Mouse (Mus musculus) liver, embryonic 14.5 days (tissue): ENCODE measurements around the gene Topbp1.

Experiments used
- CTCF ChIP-seq: IDR thresholded peaks from 2 replicates; pipeline ENCODE4 v1.5.1; 2016; ENCODE audit warnings: antibody characterized with exemption, low read depth, control low read depth
- EP300 ChIP-seq: IDR thresholded peaks from 2 replicates; pipeline ENCODE4 v1.6.1; 2016; ENCODE audit warnings: antibody characterized with exemption, low read depth

GRCm38 (mm10) chr9:103389261-103389660 is 84.2 kb downstream of the Topbp1 start:
- no peak for TF ChIP-seq CTCF
- TF ChIP-seq EP300, result no peak
